Mouse (Mus musculus) layer of hippocampus, postnatal 10 days (tissue): ENCODE results near the gene Crnkl1. TPM values are rescaled to one million over a fixed set of nuclear protein-coding genes. Genes with fewer than 3 reads are reported as not detected.
"Not testable (repeated sequence)": the region's sequence is repeated elsewhere in the genome, so short reads cannot be mapped to it uniquely, and the experiment has no call there.

Experiments
- DNase-seq, 2 experiments: peaks; one replicate each; pipeline ENCODE4 v3.0.0; 2021; ENCODE audit warnings: low spot score in 2 of 2
- total RNA-seq, 2 experiments: library from RNA; stranded (reverse); gene quantifications; 2 replicates each; pipeline ENCODE4 v1.2.3; 2021

Gene Crnkl1
- total RNA-seq, 2 experiments from 2014 or later, result 19.2 to 20.6 TPM

DNA sequence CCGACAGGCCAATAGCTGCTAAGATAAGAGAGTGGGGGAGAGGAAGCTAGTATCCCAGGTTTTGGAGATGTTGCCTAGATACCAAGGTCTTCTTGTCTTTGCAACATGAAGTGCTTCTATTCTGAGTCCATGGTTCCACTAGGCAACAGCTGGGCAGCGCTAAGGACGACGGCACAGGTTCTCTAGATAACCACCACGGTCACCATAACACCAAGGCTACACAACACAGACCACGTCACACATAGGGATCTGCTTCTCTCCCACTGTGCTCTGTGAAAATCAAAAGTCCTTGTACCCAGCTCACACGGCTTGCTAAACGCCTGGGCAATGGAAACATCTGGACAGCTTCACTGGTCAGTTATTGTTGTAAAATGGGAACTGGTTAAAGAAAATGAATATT is 2.2 kb upstream of the Crnkl1 start:
- no peak for DNase-seq

DNA sequence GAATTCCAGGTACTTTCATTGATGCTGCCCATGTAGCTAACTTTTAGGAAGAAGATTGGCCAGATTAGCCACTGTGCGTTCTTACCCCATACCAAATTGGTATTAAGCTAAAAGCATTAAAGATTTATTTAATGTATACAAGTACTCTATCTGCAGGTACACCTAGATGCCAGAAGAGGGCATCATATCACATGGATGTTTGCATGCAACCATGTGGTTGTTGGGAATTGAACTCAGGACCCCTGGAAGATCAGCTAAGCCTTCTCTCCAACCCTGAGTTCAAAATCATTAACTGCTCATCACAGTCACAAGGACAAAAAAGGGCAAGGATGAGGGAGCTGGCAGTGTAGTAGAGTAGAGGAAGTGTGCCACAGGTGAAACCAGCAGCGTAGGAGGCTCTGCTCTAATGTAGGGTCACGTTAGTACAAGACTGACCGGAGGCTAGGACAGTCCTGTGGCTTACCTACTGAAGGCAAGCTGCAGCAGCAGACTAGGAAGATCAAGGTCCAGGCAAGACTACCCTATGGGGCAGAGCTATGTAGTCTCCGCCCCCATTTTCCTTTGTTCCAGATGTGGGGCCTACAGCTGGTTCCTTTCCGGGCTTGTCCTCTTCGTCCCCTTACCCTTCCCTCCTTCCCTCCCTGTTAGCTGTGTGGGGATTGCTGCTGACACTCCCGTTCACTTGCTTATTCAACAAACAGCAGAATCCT is 13.7 kb downstream of the Crnkl1 start:
- DNase-seq, result no peak

DNA sequence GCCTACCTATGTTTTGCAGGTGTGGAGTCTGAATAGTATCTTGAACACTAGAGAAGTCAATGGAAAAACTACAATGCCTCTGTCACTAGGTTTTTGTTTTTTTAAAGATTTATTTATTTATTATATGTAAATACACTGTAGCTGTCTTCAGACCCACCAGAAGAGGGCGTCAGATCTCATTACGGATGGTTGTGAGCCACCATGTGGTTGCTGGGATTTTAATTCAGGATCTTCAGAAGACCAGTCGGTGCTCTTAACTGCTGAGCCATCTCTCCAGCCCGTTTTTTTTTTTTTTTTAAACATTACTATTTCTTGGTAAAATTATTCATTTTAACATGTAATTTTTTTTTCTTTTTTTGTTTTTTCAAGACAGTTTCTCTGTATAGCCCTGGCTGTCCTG is 28.9 kb downstream of the Crnkl1 start:
- DNase-seq, result not testable (repeated sequence)

DNA sequence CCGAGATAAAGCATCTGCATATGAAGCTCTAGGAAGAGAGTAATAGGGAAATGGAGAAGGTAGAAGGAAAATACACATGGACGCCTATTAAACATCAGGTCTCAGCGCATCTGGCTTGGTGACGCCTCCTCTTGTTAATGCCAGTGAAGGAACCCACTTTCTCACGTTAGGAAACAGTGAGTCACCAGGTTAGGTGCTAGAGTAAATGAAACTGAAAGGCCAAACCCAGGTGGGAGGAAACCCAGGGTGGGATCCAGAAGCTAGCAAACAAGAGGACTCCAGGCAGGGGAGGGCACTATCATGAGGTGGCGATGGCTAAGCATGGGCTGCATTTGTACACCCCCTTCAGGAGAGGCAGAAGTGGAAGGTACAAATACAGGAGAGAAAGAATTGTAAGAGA is 29.7 kb downstream of the Crnkl1 start:
- DNase-seq, result no peak

DNA sequence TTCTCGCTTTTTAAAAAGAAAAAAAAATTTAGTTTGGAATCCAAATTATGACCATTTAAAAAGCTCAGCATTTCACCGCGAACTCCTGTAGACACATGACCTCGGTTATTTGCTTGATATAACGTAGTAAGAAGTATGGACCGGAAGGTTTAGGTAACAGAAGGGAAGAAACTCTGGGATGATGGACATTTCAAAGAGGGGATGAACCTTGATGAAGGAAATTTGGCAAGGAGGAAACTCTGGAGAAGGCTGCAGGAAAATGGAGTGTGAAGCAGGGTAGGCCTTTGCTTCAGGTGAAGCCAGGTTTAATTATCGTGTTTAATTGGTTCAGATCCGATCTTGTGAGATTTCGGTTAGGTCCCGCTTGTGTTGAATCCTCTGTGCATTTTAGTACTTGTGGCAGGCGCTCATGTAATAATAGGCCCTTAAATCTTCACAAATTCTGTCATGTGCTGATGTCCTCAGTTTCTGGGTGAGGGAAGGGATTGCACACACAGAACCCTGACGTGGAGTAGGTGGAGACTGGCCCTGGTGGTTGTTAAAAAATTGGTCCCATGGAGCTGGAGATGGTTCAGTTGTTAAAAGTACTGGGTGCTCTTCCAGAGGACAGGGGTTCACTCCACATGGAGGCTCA is 30.7 kb downstream of the Crnkl1 start:
- no peak for DNase-seq

DNA sequence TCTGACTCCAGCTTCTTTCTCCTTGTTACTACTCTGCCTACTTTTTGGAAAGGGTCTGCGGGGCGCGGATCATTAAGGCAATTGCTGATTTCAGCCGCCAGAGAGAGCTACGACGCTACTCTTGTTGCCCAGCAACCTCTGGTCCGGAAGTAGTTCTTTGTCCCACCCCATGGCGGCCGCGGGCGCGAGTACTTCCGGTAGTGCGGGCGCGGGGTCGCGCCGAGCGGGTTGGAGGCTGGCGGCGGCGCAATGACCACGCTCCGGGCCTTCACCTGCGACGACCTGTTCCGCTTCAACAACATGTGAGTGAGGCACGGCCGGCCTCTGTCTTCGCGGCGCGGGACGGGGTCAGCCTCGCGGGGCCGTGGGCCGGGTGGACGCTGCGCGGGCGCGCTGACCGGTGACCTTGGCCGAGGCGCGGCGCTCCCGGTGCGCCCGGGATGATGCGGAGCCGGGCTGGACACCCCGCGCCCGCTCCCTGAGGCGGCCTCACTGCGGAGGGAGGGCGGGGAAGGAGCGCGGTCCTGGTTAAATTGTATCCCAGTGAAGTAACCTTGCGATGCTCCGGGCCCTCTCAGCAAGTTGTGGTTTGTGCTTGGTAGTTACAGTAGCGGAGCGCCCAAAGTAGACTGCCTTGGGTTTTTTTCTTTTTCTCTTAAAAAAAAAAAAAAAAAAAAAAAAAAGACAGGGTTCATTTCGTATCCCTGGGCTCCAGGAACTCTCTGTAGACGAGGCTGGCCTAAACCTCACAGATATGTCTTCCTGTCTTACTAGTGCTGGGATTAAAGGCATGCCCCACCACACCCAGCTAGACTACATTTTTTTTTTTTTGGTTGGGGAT is 31.5 kb downstream of the Crnkl1 start:
- DNase-seq, result peak; percentile 90 to 94

DNA sequence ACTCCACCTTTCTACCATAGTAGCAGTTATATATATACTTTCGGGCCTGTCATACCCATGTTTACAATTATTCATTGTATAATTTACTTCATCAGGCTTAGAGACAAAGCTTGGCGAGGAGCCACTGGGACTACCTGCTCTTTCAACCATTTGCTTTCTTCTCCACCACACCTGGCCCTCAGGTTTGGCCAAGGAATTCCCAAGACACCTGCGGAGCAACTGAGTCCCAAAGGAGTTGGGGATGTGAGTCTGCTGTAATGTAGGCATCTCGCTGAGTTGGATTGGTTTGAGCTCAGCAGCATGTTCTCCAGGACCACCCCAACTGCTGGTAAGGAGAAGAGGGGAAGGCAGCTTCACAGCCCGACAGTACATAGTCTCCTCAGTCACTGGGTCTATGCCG is 33.0 kb downstream of the Crnkl1 start, which contains the start of gene Naa20:
Naa20 (plus strand) TSS at position 239 of the 400 bp plus-strand sequence.
- DNase-seq, result no peak

DNA sequence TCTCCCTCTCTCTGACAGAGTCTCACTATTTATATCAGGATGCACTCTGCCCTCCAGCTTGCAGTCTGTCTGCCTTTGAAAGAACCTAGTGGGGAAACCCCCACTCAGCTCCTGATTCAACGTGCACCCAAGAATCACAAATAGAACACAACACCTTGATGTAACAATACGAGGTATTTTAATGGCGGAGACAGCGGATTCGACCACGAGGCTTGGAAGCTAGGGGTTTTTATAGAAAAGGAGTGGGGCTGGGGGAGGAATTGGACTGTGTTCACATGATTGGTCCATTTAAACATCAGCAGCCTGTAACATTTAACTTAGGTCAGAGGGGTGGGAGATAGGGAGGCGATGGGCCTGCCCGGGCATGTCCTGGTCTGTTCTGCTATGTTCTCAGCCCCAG is 34.5 kb downstream of the Crnkl1 start:
- not testable (repeated sequence) for DNase-seq

DNA sequence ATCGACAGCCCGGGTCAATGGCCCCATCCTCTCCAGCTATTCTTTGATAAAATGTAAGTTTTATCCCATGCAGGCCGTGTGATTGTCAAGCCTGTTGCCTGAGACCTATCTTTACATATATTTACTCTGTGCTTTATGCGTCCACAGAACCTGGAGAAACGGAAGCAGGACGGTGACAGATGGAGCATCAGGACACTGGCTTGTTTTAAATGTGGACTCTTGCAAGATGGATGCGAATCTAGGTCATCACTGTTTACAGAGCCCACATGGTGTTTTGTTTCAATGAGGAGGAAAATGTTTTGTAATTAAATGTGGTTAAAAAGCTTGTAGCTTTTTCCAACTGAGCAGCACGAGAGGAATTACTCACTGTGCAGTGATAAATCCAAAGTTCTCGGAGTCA is 36.7 kb downstream of the Crnkl1 start:
- no peak for DNase-seq

DNA sequence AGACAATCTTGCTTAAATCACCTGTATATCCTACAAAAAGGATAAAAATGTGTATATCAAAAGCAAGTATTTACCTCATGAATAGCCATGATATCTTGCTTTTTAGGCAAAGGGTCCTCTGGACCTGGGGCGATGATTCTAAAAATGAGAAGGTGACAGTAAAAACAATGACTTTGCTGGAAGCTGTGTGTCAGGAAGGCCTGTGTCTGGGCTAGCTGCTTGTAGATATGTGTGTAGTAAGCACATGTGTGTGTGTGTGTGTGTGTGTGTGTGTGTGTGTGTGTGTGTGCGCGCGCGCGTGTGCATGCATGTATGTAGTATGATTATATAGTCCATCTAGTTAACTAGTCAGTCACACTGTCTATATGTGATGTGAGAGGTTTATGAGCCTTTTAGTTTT is 41.1 kb downstream of the Crnkl1 start:
- no peak for DNase-seq

DNA sequence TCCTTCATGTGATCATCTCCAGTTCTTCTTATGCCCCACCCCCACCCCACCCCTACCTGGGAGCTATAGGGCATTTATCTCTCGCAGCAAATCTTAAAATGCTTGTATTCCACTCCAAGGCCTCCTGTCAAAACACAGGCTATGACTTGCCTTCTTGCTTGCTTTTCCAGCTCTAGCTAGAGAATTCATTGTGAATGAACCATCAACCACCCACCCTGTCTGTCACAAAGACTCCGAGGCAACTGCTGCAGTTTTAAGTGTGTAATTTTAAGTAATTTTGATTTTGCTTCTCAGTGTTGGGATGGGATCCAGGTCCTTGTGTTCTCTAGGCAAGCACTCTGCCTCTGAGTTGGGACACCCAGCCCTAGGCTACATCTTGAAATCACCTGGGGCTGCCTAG is 44.2 kb downstream of the Crnkl1 start:
- DNase-seq, result no peak

DNA sequence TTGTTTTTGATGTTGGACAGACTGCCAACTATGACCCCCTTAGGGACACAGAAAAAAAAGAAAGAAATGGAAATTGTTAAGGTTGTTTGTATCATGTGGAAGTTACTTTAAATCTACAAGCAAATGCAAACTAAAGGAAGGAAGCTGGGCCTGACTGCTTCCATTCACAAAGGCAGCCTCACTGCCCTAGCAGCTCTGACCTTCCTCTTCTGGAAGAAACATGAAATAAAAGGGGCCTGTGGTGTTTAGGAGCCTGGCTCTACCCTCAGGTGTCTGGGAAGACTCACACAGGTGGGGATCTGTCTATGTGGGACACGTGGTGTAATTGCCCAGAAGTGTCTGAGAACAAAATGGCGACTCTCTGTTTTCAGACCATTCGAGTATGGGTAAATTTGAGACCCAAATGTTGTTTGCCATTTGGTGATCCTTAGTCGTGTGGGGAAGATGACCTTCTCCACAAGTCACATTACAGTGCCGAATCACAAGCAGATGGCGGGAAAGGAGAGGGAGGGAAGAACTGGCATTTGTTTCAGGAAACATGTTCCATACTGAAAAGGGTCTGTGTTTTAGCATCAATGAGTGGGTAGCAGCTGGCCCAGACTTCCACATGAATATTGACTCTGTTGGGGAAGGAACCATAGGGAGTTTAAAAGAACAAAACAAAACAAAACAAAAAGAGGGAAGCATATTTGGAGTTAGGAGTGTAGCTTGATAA is 45.9 kb downstream of the Crnkl1 start:
- DNase-seq, result no peak

DNA sequence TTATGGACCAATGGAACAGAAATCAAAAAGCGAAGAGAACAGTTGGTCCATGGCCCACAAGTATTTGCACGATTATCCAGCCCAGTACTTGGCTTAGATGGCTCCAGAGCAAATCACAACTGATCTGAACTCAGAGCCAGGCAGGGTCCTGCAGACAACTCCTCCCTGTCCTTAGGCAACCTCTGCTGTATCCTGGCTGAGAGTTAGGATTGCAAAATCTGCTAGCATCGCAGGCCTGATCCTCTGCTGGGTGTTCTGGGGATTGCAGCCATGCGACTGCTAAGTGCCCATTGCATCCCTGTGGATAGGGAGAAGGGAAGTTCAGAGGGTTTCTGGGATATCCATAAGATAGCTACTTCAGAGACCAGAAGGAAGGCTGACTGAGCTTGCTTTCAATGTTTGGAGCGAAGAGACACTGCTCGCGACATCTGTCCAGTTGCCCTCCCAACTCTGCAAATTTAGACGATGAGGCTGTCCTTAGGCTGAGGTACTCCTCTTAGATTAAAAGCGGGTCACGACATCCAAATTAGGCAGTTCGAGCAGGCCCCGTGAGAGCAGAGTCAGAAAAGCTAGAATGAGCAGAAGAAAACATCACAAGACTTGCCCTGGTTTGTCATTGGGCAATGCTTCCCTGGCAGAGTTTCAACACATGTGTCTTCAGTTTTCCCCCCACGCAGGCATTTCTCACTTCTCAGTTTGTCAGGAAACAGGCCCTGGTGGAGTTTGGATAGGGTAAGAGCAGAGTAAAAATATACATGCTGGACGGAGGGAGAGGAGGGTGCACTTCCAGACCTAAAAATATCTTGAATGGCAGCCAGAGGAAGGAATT is 46.7 kb downstream of the Crnkl1 start:
- DNase-seq, result peak in 1 of 2 experiments; percentile 25

DNA sequence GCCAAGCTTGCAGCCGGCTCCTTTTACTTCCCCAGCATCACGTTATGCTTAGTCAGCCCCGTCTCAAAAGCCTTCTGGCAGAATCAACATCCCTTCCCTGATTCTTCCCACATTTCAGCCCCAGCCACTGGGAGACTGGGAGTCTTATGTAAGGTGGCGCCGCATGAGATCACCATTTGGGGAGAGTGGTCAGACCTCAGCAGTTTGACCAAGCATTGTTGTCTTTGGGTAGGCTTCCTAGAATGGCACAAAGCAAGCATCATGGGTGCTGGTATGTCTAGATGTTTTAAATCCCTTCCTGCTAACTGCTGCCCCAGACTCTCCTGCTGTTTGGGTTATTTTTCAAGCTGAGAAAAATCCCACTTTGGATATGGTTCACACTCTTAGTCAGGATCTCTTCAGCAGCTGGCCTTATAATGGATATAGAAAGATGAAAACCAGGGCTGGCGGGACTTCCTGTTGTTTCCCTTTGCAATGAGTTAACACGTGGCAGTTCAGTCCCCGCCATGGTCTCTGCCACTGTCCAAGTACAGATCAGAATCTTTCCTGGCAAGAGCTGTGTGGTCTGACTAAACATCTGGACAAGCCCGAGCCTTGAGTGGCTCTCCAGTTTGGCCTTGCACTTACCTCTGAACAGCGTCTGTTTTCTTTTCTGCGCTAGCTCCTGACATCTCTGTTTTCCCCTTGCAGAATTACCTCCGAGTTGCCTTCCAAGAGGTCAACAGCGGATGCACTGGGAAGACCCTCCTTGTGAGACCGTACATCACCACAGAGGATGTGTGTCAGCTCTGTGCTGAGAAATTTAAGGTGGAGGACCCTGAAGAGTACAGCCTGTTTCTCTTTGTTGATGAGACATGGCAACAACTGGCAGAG is 49.7 kb downstream of the Crnkl1 start:
- DNase-seq, result no peak

DNA sequence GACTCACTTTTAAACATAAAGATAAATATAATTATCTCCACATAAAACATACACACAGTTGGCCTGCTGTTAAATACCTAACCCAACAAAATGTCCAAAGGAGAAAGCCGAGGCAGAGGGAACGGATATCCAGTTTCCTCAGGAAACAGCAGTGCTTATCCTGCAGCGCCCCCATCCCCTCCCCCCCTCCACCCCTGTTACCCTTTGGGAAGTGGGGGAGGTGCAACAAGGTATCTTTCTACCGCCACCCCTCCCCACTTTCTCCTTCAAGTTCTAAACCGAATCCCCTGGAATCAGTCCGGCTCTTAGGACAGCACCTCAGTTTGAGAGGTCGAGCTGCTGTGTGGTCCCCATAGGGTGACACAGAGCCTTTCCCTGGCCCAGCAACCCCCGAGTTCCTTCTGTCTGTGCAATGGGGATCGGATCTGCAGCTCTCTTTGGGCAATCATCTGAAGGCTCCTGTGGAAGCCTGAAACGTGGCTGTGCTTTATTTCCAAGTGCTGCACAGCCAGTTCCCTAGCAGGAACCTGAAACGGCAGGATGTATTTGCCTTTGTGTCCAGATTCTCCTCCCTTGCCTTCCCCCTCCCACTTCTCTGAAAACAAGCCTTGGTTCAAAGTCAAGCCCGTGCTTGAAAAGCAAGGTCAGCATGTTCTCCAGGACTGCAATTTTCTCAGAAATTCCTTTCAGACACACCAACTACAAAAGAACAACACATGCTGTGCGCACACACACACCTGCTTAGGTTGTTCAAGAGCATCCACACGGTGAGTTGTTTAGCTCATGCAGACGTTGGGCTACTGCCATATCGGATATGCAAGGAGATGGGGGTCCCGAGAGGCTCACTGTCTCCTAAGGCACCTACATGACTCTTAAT is 50.5 kb downstream of the Crnkl1 start:
- no peak for DNase-seq

DNA sequence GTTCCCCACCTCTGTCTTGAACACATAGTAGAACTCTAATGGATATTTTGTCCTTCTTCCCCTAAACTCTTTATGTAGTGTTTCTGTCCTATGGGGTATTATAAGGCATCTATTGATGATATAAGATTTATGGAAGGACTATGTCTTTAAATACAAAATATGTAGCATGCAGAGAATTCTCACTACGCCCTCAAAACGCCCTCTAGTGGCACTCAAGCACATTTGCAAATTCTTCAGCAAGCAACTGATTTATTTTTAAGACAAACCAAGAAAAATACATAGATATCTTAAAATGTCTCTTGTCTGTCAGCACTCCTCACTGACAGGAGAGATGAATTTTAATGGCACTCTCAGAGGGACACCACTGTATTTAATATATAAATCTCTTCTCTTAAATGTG is 52.4 kb downstream of the Crnkl1 start:
- no peak for DNase-seq

DNA sequence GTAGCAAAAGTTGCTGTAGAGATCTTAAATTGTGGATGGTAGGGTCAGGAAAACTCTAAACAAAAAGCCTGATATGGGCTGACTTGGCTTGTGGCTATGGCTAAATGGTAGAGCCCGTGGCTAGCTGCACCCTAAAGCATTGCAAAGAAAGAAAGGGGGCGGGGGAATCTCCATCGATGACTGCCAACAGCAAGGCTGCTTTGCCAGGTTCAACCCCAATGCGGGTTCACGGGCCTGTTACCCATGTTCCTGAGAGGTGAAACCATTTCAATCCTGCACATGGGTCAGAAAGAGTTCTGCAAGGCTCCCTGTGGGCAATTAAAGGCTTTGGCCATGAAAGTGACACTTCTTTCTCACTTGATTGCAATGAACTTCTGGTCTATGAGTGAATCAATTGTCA is 52.9 kb downstream of the Crnkl1 start:
- no peak for DNase-seq

DNA sequence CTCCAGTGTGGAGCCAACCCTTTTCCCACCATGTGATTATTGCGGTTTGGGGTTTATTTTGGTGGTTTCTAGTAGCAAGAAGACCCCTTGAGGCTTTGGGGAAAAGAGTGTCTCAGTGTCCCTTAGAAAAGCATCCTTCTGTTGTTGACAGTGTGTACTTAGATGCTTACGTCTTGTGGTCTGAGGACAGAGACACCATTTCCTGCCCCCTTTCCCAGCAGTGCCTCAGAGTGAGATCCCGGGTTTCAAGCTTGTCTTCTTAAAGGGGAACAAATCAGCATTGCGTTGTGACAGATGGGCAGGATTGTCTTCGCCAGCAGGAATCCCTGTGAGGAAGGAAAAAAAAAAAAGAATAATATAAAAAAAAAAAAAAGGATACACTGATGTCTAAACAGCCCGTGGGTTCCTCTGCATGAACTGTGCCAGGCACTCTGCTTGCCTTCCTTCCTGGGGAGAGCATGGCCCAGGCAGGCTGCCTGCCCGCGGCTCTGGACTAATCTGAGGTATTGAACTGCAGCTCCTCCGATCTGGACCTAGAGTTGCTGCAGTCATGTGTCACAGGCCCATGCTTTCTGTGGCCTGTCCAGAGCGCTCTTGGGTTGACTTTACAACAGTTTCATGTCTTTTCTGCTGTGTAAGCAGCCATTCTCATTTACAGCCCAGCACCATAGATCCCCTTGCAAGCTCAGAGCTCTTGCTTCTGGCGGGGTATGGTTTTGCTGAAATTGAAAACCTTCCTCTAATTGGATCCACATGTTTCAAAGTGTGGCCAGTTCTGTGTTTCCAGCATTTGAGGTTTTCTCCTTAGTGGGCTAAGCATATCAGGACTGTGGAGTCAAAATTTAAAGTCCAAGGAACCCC is 53.7 kb downstream of the Crnkl1 start:
- DNase-seq, result no peak
